Mouse (Mus musculus) heart, adult 2 months (tissue): Measurements from ENCODE around the gene Itsn1.

Experiments used
- CTCF ChIP-seq: fragments of 200-600 bp; IDR thresholded peaks from 2 replicates; pipeline ENCODE4 v1.8.1; 2022; ENCODE audit warnings: antibody characterized with exemption, mild to moderate bottlenecking, moderate library complexity
- POLR2A ChIP-seq: fragments of 200-500 bp; IDR thresholded peaks from 2 replicates; pipeline ENCODE4 v1.6.1; 2011; ENCODE audit warnings: mild to moderate bottlenecking, low read depth, low read length, control low read depth; ENCODE audit not compliant: insufficient read depth

DNA sequence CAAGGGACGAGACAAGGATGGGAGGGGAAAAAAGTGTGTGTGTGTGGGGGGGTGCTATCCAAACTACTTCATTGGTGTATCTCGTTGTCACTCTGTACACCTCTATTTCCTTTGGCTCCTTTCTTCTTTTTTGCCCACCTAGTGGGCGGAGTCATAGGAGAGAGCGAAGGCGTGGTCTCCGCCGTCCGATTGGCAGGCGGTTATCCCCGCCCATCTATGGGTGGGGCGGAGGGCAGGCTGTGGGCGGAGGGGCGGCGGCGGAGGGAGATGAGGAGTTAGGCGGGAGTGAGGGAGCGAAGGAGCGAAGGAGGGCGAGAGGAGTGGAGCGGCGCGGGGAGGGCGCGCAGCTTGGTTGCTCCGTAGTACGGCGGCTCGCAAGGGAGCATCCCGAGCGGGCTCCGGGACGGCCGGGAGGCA lies at the start of gene Itsn1:
- TF ChIP-seq CTCF (0 out of 2 replicates have a peak, but pooled peaks have one; percentile 9), POLR2A (peak; percentile 87)
